Mouse (Mus musculus) stomach, embryonic 14.5 days (tissue): ENCODE measurements around the gene Vcp. TPM values are rescaled to one million over a fixed set of nuclear protein-coding genes. Genes with fewer than 3 reads are reported as not detected.
"Not testable (repeated sequence)": the region's sequence is repeated elsewhere in the genome, so short reads cannot be mapped to it uniquely, and the experiment has no call there.

Source experiments
- ATAC-seq: fragments of 200-750 bp; cut with Nextera tagmentation; 2 replicates; pipeline ENCODE4 v1.8.0; 2017; ENCODE audit warnings: low read depth, moderate TSS enrichment; ENCODE audit not compliant: insufficient number of reproducible peaks, insufficient read depth, low FRiP score
- H3K27ac ChIP-seq: fragments of 300-500 bp; sonication (generic); 2 replicates; pipeline ENCODE4 v1.5.1; 2014; ENCODE audit warnings: mild to moderate bottlenecking, low read length, moderate library complexity, mixed read lengths
- H3K27me3 ChIP-seq: fragments of 300-500 bp; sonication (generic); 2 replicates; pipeline ENCODE4 v1.6.1; 2014; ENCODE audit warnings: low read length, control low read depth, mixed read lengths; ENCODE audit not compliant: control insufficient read depth, insufficient read depth
- H3K36me3 ChIP-seq: fragments of 300-500 bp; sonication (generic); 2 replicates; pipeline ENCODE4 v1.6.1; 2014; ENCODE audit warnings: mild to moderate bottlenecking, control low read depth, low read length, moderate library complexity, mixed read lengths; ENCODE audit not compliant: control insufficient read depth, insufficient read depth
- H3K4me1 ChIP-seq: fragments of 300-500 bp; sonication (generic); 2 replicates; pipeline ENCODE4 v1.6.1; 2014; ENCODE audit warnings: low read length, control low read depth, mixed read lengths; ENCODE audit not compliant: control insufficient read depth, insufficient read depth
- H3K4me2 ChIP-seq: fragments of 300-500 bp; sonication (generic); replicated peaks from 2 replicates; pipeline ENCODE4 v1.6.1; 2014; ENCODE audit warnings: low read depth, low read length, control low read depth
- H3K4me3 ChIP-seq: fragments of 300-500 bp; sonication (generic); 2 replicates; pipeline ENCODE4 v1.5.1; 2014; ENCODE audit warnings: low read depth, low read length, control low read depth
- H3K9ac ChIP-seq: fragments of 300-500 bp; sonication (generic); replicated peaks from 2 replicates; pipeline ENCODE4 v1.6.1; 2014; ENCODE audit warnings: low read depth, mild to moderate bottlenecking, control low read depth, low read length, moderate library complexity, mixed read lengths
- H3K9me3 ChIP-seq: fragments of 300-500 bp; sonication (generic); 2 replicates; pipeline ENCODE4 v1.6.1; 2016; ENCODE audit warnings: low read depth, low read length, control low read depth; ENCODE audit not compliant: control insufficient read depth
- WGBS: fragments of 180-500 bp; shearing (Covaris S2); extraction: QIAGEN DNeasy Blood & Tissue Kit; methylation state at CpG from one replicate; pipeline ENCODE4 v1.1.7; 2014; 5-methylcytosine and 5-hydroxymethylcytosine counted together
- polyA plus RNA-seq: library from polyadenylated mRNA; unstranded; fragments of >200 nt; fragmentation: Nextera tagmentation; extraction: Ambion mirVana; gene quantifications from 2 replicates; pipeline ENCODE4 v1.2.1, GENCODE M21; 2014

Gene Vcp
- polyA plus RNA-seq, 1 experiment from 2014 or later: 473 TPM

GRCm38 (mm10) chr4:43004951-43005350 lies 4.6 kb upstream of the Vcp start:
- Histone ChIP-seq H3K9ac (no peak overlapping the region), H3K27me3 (no peaks in the 10 kb centered on the region), H3K36me3 (no peaks in the 10 kb centered on the region; the same call in 1 of the 2 replicates), H3K27ac (no peak overlapping the region), H3K9me3 (no peaks in the 10 kb centered on the region), H3K4me3 (no peak overlapping the region), H3K4me1 (peaks cover 3% of the 10 kb centered on the region; the same call in 1 of the 2 replicates), H3K4me2 (no peak overlapping the region)
- ATAC-seq: no peak
- WGBS: 89% methylated on average over 3 of the region's 3 CpGs

GRCm38 (mm10) chr4:43002756-43003439 lies 2.6 kb upstream of the Vcp start:
- peaks cover 9% of the 10 kb centered on the region; the same call in 1 of the 2 replicates for H3K4me1 ChIP-seq
- ATAC-seq: no peak
- WGBS: 81% methylated on average over 12 of the region's 12 CpGs
- H3K27ac ChIP-seq: no peak overlapping the region
- H3K36me3 ChIP-seq: no peaks in the 10 kb centered on the region; the same call in 1 of the 2 replicates
- H3K4me2 ChIP-seq: no peak overlapping the region
- H3K9ac ChIP-seq: no peak overlapping the region
- H3K9me3 ChIP-seq: no peaks in the 10 kb centered on the region
- no peaks in the 10 kb centered on the region for H3K27me3 ChIP-seq
- no peak overlapping the region for H3K4me3 ChIP-seq

- H3K27me3 ChIP-seq: no peaks in the 10 kb centered on the region
- H3K4me1 ChIP-seq: peaks cover 13% of the 10 kb centered on the region; the same call in 1 of the 2 replicates
- H3K36me3 ChIP-seq: peaks cover under 1% of the 10 kb centered on the region; the same call in 1 of the 2 replicates
- H3K4me3 ChIP-seq: no peak overlapping the region
- H3K4me2 ChIP-seq: no peak overlapping the region
- 78% methylated on average over 2 of the region's 2 CpGs for WGBS
- H3K9ac ChIP-seq: no peak overlapping the region
- H3K9me3 ChIP-seq: no peaks in the 10 kb centered on the region
- ATAC-seq: no peak
- peak overlapping the region; percentile 89; the same call in 1 of the 2 replicates for H3K27ac ChIP-seq
Observed at GRCm38 (mm10) chr4:43001272-43001671, 965 bp upstream of the Vcp start.

GRCm38 (mm10) chr4:42999451-43000140 lies 711 bp downstream of the Vcp start:
- Histone ChIP-seq H3K4me2 (peak overlapping the region; percentile 95), H3K4me1 (peaks cover 13% of the 10 kb centered on the region; the same call in 1 of the 2 replicates), H3K9me3 (no peaks in the 10 kb centered on the region), H3K27me3 (no peaks in the 10 kb centered on the region), H3K27ac (peak overlapping the region; percentile 99), H3K36me3 (peaks cover 15% of the 10 kb centered on the region), H3K4me3 (peak overlapping the region; percentile 91), H3K9ac (peak overlapping the region; percentile 93)
- WGBS: under 1% methylated on average over 51 of the region's 51 CpGs
- peak; percentile 77 for ATAC-seq

- H3K4me3 ChIP-seq: peak overlapping the region; percentile 91; the same call in 1 of the 2 replicates
- H3K9ac ChIP-seq: 0 out of 2 replicates have a peak overlapping the region, but pooled peaks have one; percentile 11
- no peaks in the 10 kb centered on the region for H3K9me3 ChIP-seq
- H3K27ac ChIP-seq: no peak overlapping the region
- WGBS: 57% methylated on average over 2 of the region's 2 CpGs
- H3K4me1 ChIP-seq: peaks cover 13% of the 10 kb centered on the region; the same call in 1 of the 2 replicates
- no peaks in the 10 kb centered on the region for H3K27me3 ChIP-seq
- peak overlapping the region; percentile 95 for H3K4me2 ChIP-seq
- ATAC-seq: no peak
- peaks cover 30% of the 10 kb centered on the region for H3K36me3 ChIP-seq
Observed at GRCm38 (mm10) chr4:42998022-42998421, 2.3 kb downstream of the Vcp start.

DNA sequence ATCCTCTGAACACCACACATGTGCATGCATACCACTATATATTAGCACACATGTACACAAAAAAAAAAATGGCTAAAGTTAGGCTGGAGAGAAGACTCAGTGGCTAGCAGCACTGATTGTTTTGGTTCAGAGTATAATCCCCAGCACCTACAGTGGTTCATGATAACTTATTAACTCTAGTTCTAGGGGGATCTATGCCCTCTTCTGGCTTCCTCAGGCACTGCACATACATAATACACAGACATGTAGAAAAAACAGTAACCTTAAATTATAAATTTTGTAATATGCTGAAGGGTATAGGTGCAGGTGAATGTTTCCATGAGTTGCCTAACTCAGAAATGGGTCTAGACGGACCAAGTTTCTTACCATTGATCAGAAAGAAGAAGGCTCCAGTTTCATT lies 12.0 kb downstream of the Vcp start:
- no peak for ATAC-seq
- WGBS: 85% methylated on average over 1 of the region's 1 CpGs
- no peaks in the 10 kb centered on the region for H3K4me1 ChIP-seq
- no peak overlapping the region for H3K9ac ChIP-seq
- H3K9me3 ChIP-seq: no peaks in the 10 kb centered on the region
- peaks cover 93% of the 10 kb centered on the region for H3K36me3 ChIP-seq
- no peak overlapping the region for H3K27ac ChIP-seq
- H3K4me3 ChIP-seq: no peak overlapping the region
- no peak overlapping the region for H3K4me2 ChIP-seq
- no peaks in the 10 kb centered on the region for H3K27me3 ChIP-seq

GRCm38 (mm10) chr4:42980467-42980866 lies 19.8 kb downstream of the Vcp start:
- not testable (repeated sequence) for H3K27ac ChIP-seq, H3K9me3 ChIP-seq, H3K9ac ChIP-seq, ATAC-seq, H3K4me2 ChIP-seq, H3K4me1 ChIP-seq, H3K4me3 ChIP-seq, H3K27me3 ChIP-seq
- peaks cover 54% of the 10 kb centered on the region for H3K36me3 ChIP-seq
- 93% methylated on average over 7 of the region's 8 CpGs for WGBS

GRCm38 (mm10) chr4:42978062-42978461 lies 22.2 kb downstream of the Vcp start:
- WGBS: 91% methylated on average over 4 of the region's 4 CpGs
- Histone ChIP-seq H3K27ac (no peak overlapping the region), H3K4me2 (no peak overlapping the region), H3K27me3 (no peaks in the 10 kb centered on the region), H3K4me1 (no peaks in the 10 kb centered on the region), H3K4me3 (no peak overlapping the region), H3K9me3 (no peaks in the 10 kb centered on the region), H3K36me3 (peaks cover 33% of the 10 kb centered on the region), H3K9ac (no peak overlapping the region)
- ATAC-seq: no peak
